Mouse (Mus musculus) urinary bladder, postnatal 4 days (tissue): Measurements from ENCODE around the gene Irx4.

Source experiments
- DNase-seq, 2 experiments: peaks; one replicate each; pipeline ENCODE4 v3.0.0; 2021 to 2022; ENCODE audit warnings: low spot score in 2 of 2

Gene Irx4

GRCm38 (mm10) chr13:73269891-73270290, 9.6 kb downstream of the Irx4 start:
- DNase-seq = no peak

GRCm38 (mm10) chr13:73270451-73271081, 10.3 kb downstream of the Irx4 start:
- DNase-seq = no peak

GRCm38 (mm10) chr13:73271336-73272242, 11.3 kb downstream of the Irx4 start:
- no peak for DNase-seq

GRCm38 (mm10) chr13:73272794-73273282, 12.6 kb downstream of the Irx4 start:
- no peak for DNase-seq

- DNase-seq = no peak
These were observed 13.3 kb downstream of the Irx4 start for GRCm38 (mm10) chr13:73273536-73273935.

GRCm38 (mm10) chr13:73277361-73277760, 17.1 kb downstream of the Irx4 start:
- no peak for DNase-seq

GRCm38 (mm10) chr13:73277797-73278196, 17.5 kb downstream of the Irx4 start:
- DNase-seq = no peak

- DNase-seq = no peak
These were observed 18.9 kb downstream of the Irx4 start for GRCm38 (mm10) chr13:73279196-73279595.

- DNase-seq = no peak
These were observed 22.1 kb downstream of the Irx4 start for GRCm38 (mm10) chr13:73282407-73282806.

GRCm38 (mm10) chr13:73283534-73283933, 23.3 kb downstream of the Irx4 start:
- no peak for DNase-seq

- DNase-seq = no peak
These were observed 29.9 kb downstream of the Irx4 start for GRCm38 (mm10) chr13:73290206-73290605.

- no peak for DNase-seq
These were observed 30.8 kb downstream of the Irx4 start for GRCm38 (mm10) chr13:73291102-73291501.

- no peak for DNase-seq
These were observed 38.4 kb downstream of the Irx4 start for GRCm38 (mm10) chr13:73298717-73299116.

GRCm38 (mm10) chr13:73299322-73299721, 39.0 kb downstream of the Irx4 start:
- no peak for DNase-seq

GRCm38 (mm10) chr13:73304729-73305128, 44.5 kb downstream of the Irx4 start:
- DNase-seq = no peak

- DNase-seq = no peak
These were observed 45.3 kb downstream of the Irx4 start for GRCm38 (mm10) chr13:73305398-73306084.

- DNase-seq = no peak
These were observed 45.8 kb downstream of the Irx4 start for GRCm38 (mm10) chr13:73306085-73306410.

GRCm38 (mm10) chr13:73306430-73306829, 46.2 kb downstream of the Irx4 start:
- no peak for DNase-seq

- peak in 1 of 2 experiments; percentile 26 for DNase-seq
These were observed 50.1 kb downstream of the Irx4 start for GRCm38 (mm10) chr13:73310183-73310929.
